Mouse (Mus musculus) lung, postnatal 25 days (tissue): Measurements from ENCODE around the gene Vamp1.

ENCODE experiments used
- DNase-seq: peaks from one replicate; pipeline ENCODE4 v3.0.0; 2022; ENCODE audit warnings: low spot score

Gene Vamp1

DNA sequence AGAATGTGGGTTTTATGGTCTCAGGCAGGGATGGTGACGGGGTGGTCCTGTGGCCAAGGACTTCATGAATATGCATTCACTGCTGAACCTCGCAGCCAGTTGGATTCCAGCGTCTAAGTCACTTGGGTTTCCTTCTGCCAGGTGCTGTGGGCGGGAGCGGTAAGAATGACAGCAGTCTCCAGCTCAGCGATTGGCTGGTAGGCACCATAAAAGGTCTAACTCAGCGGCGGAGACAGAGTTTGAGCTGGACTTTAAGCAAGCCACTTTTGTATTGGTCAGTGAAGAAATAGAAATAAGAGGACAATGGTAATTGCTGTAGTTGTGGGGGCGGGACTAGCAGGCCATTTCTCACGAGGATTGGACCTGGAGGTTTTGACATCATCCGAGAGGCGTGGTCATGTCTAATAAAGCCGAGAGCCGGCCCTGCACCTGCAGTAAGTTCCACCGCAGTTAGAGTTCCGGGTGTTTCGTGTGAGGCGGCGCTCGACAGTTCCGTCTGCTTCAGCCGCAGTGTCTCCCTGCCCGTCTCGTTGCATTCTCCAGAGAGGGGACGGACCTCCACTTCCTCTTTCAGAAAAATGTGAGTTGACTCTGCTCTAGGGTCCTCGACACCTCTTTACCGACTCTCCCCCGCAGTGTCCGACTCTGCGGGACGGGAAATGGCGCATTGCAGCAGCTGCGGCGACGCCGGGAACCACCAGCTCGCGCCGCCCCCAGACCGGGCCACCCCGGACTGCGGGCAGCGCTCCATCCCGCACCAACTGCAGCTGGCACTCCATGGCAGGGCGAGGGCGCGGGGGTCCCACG, at the start of gene Vamp1:
Gene Vamp1, plus strand, starts transcription at position 404 of the 807 bp plus-strand sequence.
- DNase-seq: peak; percentile 98

DNA sequence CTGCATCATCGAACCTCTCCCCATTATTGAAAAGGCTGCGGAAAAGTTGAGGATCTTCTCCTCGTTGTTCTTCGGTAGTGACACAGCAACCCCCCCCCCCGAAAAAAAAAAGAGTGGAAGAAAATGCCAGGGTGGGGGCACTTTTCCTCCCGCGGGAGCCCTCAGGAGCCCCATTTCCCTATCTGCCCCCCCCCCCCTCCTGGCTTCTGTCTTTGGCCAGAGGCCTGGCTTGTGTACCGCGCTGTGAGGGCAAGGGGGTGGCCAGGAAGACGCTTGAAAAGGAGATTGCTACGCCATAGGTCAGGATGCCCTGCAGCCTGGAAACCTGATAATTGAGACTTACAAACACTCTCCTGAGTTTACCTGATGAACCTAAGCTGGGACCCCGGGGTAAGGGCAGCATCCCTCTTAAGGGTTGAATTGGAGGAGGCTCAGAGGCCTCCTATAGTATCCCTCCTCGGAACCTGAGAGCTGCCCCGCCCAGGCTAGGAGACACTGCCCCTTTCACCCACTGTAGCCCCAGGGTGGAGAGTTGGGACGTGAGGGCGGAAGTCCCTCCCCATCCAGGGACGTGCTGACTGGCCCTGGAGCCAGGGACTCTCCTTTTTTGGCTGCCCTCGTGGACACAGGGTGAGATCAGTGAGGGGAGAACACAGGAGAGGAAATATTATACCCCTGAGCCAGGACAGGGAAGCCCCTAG, 49.1 kb upstream of the Vamp1 start, which contains the start of gene Gapdh:
Gene Gapdh, minus strand, starts transcription at position 417 of the 701 bp plus-strand sequence.
- peak; percentile 91 for DNase-seq

DNA sequence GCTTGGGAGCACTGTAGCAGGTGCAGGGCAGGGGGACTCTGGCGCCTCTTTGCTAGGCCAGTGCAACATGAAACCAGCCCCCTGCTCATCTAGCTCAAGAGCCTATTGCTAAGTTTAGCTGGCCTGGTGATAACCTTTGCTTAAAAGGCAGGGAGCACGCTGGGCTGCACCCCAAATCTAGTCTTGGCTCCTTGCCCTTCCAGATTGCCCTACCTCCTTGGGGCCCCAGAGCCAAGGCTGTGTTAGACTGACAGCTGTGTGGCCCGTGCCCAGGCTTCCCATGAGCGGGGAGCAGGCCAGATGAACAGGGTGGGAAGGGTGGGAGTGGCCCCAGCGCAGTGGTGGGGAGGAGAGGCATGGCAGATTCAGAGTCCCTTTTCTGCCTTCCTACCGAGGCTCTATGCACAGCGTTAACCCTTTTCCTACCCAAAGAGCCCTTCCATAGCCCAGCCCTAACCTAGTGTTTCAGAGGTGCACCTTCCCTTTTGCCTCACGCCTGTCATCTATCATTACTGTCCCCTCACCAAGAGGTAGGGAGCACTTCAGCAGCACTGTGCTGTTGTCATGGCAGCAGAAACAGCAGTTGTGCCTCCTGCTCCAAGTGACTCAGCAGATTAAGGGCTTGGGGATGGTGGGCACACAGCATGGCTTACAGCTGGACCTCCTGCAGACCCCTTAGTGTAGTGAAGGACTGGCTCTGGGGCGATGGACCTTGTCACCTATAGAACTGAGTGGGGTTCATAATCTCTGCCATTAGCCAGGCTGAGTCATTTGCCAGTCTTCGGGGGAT, 48.3 kb upstream of the Vamp1 start:
- DNase-seq: no peak

DNA sequence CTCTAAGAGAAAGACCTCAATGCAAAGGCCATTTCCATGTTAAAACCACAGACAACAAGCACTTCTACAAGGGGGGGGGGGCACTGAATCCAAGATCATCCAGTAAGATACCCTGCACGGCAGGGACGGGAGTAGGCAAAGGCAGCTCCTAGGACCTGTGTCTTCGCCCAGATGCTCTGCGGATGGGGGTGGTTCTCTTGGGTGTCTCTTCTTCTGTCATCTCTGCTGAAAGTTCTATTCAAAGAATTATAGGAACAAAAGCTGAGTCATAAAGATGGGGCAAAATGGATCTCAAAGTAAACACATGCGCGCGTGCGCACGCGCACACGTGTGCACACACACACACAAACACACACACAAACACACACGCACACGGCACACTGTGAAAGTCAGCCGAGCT, 47.3 kb upstream of the Vamp1 start:
- no peak for DNase-seq

DNA sequence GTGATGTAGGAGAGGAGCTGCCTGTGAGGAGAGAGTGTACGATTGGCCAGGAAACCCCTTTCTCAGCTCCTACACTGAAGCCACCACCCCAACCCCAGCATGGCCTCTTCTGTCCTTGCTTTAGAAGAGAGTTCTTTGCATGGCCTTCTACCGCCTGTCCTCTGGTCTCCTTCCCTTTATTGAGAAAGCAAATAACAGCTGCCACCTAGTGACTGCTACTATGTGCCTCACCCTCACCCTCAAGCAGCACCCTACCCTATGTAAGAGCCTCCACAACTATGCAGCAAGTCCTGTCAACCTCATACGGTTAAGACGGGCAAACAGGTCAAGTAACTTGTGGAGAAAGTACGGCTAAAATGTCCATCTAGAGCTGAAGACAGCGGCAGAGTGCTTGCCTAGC, 45.2 kb upstream of the Vamp1 start:
- peak; percentile 42 for DNase-seq

DNA sequence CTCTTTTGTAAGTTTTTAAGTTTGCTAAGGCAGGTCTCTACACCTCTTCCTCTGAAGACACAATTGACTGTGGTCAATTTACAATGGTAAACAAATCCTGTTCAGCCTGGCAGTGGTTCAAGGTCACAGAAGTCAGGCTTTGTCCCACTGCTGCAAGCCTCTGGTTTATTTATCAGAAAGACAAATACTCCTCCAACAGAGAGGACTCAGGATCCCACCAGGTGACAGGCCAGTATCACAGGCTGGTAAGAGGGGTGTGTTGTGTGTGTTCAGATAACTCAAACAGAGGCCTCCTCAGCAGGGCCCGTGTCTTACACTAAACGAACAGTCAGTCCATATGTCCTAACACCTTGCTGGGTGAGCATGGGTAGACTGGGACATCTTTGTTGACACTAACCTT, 42.9 kb upstream of the Vamp1 start:
- no peak for DNase-seq

DNA sequence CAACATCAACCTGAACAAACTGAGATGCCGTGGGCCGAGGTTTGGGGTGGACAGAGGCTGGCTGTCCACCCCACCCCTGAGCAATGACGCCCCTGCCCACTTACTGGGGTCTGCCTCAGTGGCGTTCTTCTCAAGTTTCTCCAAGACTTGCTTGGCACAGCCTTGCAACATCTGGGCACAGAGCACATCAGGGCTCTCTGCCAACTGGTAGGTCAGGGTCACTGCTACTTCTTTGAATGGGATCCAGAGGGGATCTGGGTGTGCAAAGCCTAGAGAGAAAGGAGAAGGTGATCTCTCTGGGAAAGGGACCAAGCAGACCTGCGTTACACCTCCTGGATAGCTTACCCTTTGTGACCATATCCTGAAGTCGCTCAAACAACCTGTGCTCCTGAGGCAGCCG, 42.1 kb upstream of the Vamp1 start:
- DNase-seq: no peak

DNA sequence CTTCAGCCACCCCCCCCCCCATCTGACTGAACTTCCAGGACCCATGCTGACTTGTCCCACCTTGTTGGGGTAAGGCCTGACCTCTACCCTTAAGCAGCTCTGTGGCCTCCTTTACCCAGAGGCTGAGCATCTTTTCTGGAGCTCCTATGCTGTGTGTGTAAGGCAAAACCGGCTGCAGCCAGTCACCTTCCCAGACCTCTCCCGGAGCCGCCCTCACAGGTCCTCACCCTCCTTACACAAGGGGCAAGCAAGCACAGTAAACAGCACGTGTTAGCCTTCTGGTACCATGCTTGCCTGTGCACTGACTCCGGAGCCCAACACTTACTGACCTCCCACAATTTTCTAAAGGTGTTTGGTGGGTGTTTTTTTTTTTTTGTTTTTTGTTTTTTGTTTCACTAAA, 39.9 kb upstream of the Vamp1 start:
- DNase-seq: no peak

DNA sequence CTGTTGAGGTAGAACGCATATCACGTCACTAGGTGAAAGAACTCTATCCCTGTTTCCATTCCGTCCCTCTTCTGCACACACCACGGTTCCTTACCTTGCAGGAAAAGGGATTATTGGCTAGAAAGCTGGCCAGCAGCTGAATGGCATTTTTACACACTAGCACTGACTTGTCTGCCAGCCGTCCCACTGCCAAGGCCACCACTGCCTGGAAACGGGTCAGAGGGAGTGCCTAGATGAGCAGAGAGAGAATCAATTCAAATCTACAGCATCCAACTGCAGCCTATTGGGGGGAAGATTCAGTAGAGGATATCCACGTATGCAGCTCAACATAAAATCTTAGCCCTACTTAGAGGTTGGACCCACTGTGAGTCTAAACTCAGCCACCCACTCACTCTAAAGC, 35.8 kb upstream of the Vamp1 start:
- DNase-seq: no peak

DNA sequence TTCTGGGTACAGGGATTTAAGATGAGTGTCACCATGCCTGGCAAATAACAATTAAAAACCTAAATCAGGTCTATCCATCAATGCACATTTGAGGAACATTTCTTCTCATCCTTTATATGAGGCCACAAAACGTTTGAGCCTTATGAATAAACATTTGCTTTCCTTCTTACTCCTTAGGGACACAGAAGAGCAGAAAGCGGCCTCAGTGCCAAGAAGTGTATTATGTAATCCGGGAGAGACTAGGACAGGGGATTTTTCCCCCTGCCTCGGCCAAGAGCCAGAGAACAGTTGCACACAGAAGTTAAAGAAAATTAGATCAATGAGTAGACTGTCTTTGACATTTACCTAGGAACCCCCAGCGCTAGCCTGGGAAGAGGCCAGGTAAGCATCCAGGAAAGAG, 33.2 kb upstream of the Vamp1 start:
- DNase-seq: no peak

DNA sequence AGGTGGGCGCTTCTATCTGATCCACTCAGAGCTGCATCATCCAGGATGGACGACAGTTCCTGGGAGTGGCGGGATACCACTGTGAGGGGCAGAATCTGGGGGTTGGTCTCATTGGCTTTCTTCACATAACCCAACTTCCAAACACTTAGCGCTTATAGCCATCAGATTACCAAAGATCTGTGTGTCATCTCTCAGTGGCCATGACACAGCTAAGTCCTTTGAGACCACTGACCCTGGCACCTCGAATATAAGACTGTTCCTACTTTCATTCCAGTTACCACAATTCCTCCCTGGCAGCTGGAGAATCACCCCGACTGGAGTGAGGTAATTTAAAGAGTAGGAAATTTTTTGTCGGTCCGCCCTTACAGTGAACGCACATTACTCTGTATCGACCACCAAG, 29.1 kb upstream of the Vamp1 start:
- no peak for DNase-seq

DNA sequence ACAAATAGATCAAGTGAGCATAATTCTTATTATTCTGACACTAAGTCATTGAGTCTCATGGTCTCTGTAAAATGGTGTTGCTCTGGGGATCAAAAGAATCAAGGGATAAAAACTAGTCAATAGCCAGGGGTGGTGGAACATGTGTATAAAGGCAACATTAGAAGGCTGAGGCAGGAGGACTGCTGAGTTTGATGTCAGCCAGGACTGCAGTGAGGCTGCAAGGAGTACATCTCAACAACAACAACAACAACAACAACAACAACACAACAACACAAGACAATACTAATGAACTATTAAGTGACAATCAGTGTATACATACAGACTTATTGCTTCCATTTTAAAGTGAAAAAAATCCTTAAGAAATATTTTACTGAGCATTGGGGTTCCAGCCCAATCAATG, 24.5 kb upstream of the Vamp1 start:
- DNase-seq: no peak

DNA sequence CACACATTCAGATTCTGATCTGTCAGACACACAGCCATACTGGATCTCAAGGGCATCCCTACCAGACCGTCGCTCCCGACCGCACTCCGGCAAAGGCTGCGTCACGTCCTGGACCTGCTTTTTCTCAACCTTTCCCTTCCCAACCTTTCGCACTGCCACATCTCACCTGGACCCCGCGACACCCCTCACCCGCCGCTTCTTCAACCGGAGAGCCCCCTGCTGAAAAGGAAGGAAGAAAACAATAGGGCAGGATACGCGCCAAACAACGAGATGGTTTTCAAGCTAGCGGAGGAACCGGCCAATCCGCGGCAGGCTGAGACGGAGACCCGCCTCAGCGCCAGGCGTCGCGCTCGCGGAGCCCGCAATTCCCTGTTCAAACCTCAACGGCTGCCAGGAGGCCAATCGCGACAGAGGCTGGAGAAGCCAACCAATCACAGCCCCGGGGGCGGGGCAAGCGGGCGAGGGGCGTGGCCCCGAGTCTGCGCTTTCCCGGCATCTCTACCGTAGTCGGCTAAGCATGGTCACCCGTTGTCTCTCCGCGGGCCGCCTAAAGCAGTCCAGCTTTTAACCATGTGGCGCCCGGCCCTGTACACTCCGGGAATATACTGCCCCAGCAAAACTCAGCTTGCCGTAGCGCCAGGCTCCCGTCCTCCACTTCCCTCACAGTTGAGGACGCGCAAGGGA, 23.9 kb upstream of the Vamp1 start, which contains the start of the genes Ncapd2 and Mrpl51:
Gene Ncapd2, minus strand, starts transcription at position 370 of the 684 bp plus-strand sequence.
Gene Mrpl51, plus strand, starts transcription at position 470 of the 684 bp plus-strand sequence.
- DNase-seq: peak; percentile 98

DNA sequence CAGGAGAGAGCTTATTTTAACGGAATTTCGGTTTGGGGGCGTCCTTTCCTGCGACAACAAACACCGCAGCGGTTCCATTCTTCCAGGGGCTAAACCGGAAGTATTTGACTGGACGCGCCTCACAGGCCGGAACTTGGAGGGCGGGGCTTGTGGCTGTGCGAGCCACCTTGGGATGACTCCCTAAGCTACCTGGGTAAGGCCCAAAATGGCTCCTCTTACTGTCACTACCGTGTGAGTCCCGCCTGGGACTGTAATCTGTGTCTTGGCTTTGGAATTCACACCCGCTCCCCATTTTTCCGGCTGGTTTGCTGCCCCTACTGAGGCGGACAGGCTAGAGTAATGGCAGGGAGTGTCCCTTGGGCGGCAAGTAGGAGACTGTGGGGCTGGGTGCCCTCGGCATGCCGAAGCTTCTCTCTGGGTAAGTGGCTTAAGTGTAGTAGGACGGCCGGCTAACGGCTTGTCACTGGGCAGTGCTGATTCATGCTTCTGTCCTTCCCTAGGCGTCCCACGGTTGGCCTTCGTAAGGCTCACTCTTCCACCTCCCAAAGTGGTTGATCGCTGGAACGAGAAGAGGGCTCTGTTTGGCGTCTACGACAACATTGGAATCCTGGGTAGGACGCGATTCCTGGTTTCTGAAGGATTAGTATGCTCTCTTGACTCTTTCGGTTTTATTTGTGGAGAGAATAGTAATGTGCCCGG, 23.2 kb upstream of the Vamp1 start:
- DNase-seq: peak; percentile 95

DNA sequence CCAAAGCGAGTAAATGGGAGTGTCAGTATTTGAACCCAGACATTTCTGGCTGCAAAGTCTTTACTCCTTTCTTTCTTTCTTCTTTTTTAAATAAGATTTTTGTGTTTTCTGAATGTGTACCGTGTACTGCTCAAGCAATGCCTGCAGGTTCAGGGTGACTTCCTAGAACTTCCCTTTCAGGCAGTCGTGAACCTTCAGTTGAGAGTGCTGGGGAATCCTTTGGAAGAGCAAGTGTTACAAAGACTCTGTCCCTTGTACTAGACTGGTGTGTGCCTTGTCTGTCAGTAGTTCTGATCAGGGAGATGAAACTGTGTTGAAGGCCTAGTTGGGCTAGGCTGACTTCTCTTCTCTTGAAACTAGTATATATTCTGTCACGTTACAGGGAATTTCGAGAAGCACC, 22.5 kb upstream of the Vamp1 start:
- no peak for DNase-seq

DNA sequence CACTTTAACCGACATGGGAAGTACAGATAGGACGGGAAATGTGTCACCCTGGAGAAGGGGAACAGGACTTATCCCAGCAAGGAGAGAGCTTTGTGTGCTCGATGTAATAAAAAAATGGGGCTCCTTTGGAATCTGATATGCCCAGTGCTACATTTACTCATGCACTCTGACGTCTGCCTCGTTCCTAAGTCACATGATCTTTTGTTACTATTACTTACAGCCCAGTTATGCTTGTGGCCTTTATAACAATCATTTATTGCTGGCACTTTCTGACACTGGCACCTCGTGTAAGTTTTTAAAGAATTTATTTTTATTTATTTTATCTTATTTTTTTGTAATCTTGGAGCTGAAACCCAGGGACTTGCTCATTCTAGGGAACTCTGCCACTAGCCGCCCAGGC, 22.0 kb upstream of the Vamp1 start:
- DNase-seq: no peak

DNA sequence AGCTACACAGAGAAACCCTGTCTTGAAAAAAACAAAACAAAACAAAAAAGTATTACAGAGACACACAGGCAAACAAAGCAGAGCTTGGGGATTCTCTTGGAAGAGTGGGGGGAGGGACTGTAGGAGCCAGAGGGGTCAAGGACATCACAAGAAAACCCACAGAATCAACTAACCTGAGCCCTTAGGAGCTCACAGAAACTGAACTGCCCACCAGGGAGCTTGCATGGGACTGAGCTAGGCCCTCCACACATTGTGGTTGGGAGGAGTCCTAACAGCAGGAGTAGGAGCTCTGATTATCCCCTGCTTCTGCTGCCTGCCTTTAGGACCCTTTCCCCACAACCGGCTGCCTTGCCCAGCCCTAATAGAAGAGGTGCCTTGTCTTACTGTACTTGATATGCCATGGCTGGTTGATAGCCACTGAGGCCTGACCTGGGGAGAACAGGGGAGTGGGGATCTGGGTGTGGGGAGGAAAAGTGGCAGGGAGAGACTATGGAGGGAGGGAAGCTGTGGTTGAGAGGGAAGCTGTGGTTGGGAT, 19.7 kb upstream of the Vamp1 start:
- no peak for DNase-seq

DNA sequence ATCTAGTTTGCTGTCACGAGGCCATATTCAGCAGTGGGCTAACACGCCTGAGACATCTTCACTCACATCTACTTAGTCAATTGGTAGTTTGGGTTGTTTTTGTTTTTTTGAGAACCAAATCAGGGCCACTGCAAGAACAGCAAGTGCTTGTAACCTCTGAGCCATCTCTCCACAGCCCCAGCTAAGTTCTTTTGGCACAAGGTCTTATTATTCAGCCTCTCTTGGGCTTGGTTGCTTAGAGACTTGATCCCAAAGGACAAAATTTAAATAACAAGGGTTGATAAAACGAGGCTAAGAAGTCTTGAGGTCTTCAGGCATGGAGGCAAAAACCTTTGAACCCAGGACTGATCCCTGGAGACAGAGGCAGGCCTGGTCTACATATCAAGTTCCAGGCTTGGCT, 19.1 kb upstream of the Vamp1 start:
- no peak for DNase-seq

DNA sequence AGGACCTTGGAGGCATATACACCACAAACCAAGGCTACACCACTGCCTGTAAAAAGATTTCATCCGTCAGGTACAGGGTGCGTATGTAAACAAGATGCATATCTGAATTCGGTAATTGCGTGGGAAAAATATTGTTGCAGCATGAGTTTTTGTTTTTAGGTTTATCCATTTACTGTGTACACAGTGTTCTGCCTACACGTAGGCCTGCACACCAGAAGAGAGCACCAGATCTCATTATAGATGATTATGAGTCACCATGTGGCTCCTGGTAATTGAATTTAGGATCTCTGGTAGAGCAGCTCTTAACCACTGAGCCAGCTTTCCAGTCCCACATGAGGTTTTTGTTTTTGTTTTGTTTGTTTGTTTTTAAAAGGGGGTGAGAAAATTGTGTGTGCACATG, 18.2 kb upstream of the Vamp1 start:
- DNase-seq: no peak

DNA sequence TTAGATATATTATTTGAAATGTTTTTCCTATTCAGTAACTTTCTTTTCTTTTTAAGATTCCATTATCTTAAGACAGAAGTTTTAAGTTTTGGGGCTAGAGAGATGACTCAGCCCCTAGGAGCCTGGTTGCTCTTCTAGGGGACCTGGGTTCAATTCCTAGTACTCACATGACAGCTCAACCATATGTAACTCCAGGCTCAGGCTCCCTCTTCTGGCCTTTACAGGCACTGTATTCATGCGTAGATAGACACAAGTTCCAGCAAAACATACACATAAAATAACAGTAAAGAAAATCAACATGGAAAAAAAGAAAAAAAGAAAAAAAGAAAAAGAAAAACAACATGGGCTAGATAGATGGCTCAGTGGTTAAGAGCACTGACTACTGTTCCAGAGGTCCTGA, 4.9 kb upstream of the Vamp1 start:
- no peak for DNase-seq

DNA sequence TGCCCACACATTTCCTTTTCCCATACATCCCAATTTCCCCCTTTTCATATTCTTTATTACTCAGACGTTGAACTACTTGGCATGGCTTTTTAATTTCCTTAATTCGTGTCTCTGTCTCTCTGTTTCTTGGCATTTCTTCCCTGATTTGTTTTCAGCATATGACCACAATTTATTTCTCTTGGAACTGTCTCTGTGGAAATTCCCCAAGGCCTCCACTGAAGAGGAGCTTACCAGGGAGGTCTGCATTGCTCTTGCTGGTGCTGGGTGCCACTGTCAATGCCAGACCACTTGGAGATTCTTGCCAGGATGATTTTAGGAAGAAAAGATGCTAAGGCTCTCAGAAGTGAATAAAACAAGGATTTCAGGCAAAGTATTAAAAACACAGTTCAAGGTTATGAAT, 2.7 kb upstream of the Vamp1 start:
- DNase-seq: no peak
